Mouse (Mus musculus) heart, embryonic 16.5 days (tissue): ENCODE measurements around the gene Paip2b. TPM values are rescaled to one million over a fixed set of nuclear protein-coding genes. Genes with fewer than 3 reads are reported as not detected.
A peak's percentile ranks its signal among the peaks of the same experiment; 100 is the strongest.
"Not testable (repeated sequence)": the region's sequence is repeated elsewhere in the genome, so short reads cannot be mapped to it uniquely, and the experiment has no call there.

ENCODE experiments used
- ATAC-seq: fragments of 200-750 bp; cut with Nextera tagmentation; replicated peaks from 2 replicates; pipeline ENCODE4 v1.8.0; 2017; ENCODE audit warnings: moderate number of reproducible peaks; ENCODE audit not compliant: insufficient read depth, low FRiP score; ENCODE audit errors: extremely low read depth
- H3K27ac ChIP-seq: fragments of 300-500 bp; sonication (generic); 2 replicates; pipeline ENCODE4 v1.5.1; 2014; ENCODE audit warnings: mild to moderate bottlenecking, low read length, control low read depth, moderate library complexity
- H3K27me3 ChIP-seq: fragments of 300-500 bp; sonication (generic); 2 replicates; pipeline ENCODE4 v1.6.1; 2014; ENCODE audit warnings: low read length, mixed read lengths; ENCODE audit not compliant: control insufficient read depth, insufficient read depth
- H3K36me3 ChIP-seq: fragments of 300-500 bp; sonication (generic); 2 replicates; pipeline ENCODE4 v1.6.1; 2014; ENCODE audit not compliant: control insufficient read depth, insufficient read depth
- H3K4me1 ChIP-seq: fragments of 300-500 bp; sonication (generic); 2 replicates; pipeline ENCODE4 v1.6.1; 2014; ENCODE audit warnings: low read length, mixed read lengths; ENCODE audit not compliant: control insufficient read depth, insufficient read depth
- H3K4me2 ChIP-seq: fragments of 300-500 bp; sonication (generic); 2 replicates; pipeline ENCODE4 v1.6.1; 2014; ENCODE audit warnings: low read depth, mild to moderate bottlenecking, control low read depth, low read length
- H3K4me3 ChIP-seq: fragments of 300-500 bp; sonication (generic); 2 replicates; pipeline ENCODE4 v1.5.1; 2014; ENCODE audit warnings: mild to moderate bottlenecking, control low read depth, low read length
- H3K9ac ChIP-seq: fragments of 300-500 bp; sonication (generic); 2 replicates; pipeline ENCODE4 v1.6.1; 2014; ENCODE audit warnings: low read length, control low read depth
- H3K9me3 ChIP-seq: fragments of 300-500 bp; sonication (generic); replicated peaks from 2 replicates; pipeline ENCODE4 v1.6.1; 2016; ENCODE audit warnings: low read length; ENCODE audit not compliant: control insufficient read depth
- WGBS: fragments of 180-500 bp; shearing (Covaris S2); extraction: QIAGEN DNeasy Blood & Tissue Kit; methylation state at CpG from one replicate; pipeline ENCODE4 v1.1.7; 2014; 5-methylcytosine and 5-hydroxymethylcytosine counted together
- polyA plus RNA-seq: library from polyadenylated mRNA; unstranded; fragments of >200 nt; fragmentation: Nextera tagmentation; extraction: Ambion mirVana; gene quantifications from 2 replicates; pipeline ENCODE4 v1.2.1, GENCODE M21; 2015

Gene Paip2b
- polyA plus RNA-seq, 1 experiment from 2014 or later = 12.3 TPM

DNA sequence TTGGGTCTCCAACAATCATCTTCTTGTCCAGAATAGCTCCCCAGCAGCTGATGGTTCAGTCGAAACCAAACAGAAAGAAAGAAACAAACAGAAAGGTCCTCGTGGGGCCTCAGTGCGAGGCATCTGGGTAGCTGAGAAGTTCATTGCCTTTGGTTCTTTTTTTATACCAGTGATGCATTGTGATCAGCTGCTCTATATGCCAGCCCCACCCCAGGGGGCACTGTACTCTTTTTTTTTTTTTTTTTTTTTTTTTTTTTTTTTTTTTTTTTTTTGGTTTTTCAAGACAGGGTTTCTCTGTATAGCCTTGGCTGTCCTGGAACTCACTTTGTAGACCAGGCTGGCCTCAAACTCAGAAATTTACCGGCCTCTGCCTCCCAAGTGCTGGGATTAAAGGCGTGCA is 41.0 kb downstream of the Paip2b start:
- not testable (repeated sequence) for H3K4me2 ChIP-seq, H3K9ac ChIP-seq, H3K9me3 ChIP-seq, H3K36me3 ChIP-seq, H3K27me3 ChIP-seq, H3K27ac ChIP-seq, ATAC-seq, H3K4me3 ChIP-seq
- 72% methylated on average over 5 of the region's 5 CpGs for WGBS
- peaks cover 14% of the 10 kb centered on the region for H3K4me1 ChIP-seq

DNA sequence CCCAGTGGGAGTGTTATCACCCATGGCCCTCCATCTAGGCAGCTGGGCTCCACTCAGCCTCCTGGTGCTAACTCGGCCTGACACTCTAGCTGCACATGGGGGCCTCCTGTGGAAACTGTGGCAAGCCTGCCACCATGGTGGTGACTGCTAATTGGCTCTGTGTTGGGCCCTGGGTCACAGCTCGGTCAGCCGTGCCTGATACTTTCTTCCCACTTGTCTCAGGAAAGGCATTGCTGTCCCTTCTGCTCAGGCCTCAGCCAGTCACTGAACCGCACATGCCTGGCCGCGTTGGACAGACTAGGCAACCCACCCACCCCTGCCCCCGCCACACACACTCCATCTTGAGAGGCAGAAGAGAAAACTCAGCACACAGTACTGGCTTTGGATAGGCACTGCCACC is 43.0 kb downstream of the Paip2b start:
- Histone ChIP-seq H3K27me3 (peaks cover 2% of the 10 kb centered on the region; the same call in 1 of the 2 replicates), H3K9me3 (no peaks in the 10 kb centered on the region), H3K4me3 (no peak overlapping the region), H3K27ac (no peak overlapping the region), H3K9ac (no peak overlapping the region), H3K36me3 (no peaks in the 10 kb centered on the region), H3K4me2 (no peak overlapping the region), H3K4me1 (peaks cover 9% of the 10 kb centered on the region)
- no peak for ATAC-seq
- WGBS = 73% methylated on average over 7 of the region's 7 CpGs

DNA sequence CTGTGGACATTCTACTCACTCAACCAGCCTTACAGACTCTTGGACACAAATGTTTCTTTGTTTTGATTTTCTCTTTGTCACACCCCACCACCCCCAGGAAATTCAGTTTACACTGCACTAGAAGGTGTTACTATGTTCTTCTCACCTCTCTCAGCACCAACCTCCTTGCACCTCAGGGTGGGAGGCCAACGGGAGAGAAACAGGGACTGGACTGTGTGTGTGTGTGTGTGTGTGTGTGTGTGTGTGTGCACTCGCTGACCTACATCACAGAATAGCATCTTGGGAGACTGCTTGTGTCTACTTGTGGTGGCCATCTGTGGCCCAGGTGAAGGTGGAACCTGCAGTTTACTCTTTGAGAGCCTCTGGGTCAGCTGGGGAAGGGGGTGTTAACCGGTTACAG is 45.1 kb downstream of the Paip2b start:
- Histone ChIP-seq H3K27me3 (peaks cover 2% of the 10 kb centered on the region; the same call in 1 of the 2 replicates), H3K4me2 (no peak overlapping the region), H3K27ac (no peak overlapping the region), H3K4me3 (no peak overlapping the region), H3K4me1 (peaks cover 5% of the 10 kb centered on the region), H3K9me3 (no peaks in the 10 kb centered on the region), H3K36me3 (no peaks in the 10 kb centered on the region), H3K9ac (no peak overlapping the region)
- no peak for ATAC-seq
- WGBS = 74% methylated on average over 3 of the region's 3 CpGs

DNA sequence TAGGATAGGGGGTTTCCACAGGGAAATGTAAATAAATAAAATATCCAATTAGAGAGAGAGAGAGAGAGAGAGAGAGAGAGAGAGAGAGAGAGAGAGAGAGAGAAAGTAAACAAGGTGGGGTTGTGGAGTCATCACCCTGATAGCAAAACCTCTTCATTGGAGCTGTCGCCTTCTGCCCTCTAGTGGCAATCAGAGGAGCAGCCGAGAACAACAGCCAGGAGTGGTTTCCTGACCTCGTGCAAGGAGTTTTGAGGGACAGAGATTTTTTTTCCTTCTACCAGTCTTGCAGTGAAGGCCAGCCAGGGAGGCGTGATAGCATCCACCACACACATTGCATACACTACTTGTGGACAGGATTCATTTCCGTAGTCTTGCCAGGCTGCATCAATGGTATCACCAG is 52.5 kb downstream of the Paip2b start:
- no peak overlapping the region for H3K4me2 ChIP-seq
- no peak overlapping the region for H3K9ac ChIP-seq
- WGBS = 8% methylated on average over 5 of the region's 5 CpGs
- H3K4me1 ChIP-seq = peaks cover 8% of the 10 kb centered on the region
- H3K36me3 ChIP-seq = no peaks in the 10 kb centered on the region
- no peak overlapping the region for H3K4me3 ChIP-seq
- H3K27ac ChIP-seq = no peak overlapping the region
- H3K27me3 ChIP-seq = no peaks in the 10 kb centered on the region
- ATAC-seq = no peak
- no peaks in the 10 kb centered on the region for H3K9me3 ChIP-seq

DNA sequence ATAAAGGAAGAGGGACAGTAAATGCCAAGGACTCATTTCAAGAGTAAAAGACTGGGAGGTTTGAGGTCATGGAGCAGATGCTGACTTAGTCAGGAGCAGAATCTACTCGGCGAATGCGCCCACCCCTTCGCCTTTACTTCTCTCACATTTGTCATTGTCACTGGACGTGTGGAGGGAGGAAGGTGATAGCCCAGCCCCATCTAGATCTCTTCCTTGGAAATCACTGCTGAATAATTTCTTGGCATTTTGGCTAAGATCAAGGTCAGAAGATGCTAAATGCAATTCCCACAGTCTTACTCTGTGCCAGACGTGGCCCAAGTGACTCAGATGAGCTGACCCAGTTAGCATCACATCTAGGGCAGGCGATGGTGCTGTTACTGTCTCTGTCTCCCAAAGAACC is 53.2 kb downstream of the Paip2b start:
- Histone ChIP-seq H3K9me3 (no peaks in the 10 kb centered on the region), H3K4me3 (no peak overlapping the region), H3K27me3 (no peaks in the 10 kb centered on the region), H3K9ac (no peak overlapping the region), H3K27ac (no peak overlapping the region), H3K4me2 (no peak overlapping the region), H3K4me1 (peaks cover 9% of the 10 kb centered on the region), H3K36me3 (no peaks in the 10 kb centered on the region)
- WGBS = 80% methylated on average over 7 of the region's 7 CpGs
- no peak for ATAC-seq

DNA sequence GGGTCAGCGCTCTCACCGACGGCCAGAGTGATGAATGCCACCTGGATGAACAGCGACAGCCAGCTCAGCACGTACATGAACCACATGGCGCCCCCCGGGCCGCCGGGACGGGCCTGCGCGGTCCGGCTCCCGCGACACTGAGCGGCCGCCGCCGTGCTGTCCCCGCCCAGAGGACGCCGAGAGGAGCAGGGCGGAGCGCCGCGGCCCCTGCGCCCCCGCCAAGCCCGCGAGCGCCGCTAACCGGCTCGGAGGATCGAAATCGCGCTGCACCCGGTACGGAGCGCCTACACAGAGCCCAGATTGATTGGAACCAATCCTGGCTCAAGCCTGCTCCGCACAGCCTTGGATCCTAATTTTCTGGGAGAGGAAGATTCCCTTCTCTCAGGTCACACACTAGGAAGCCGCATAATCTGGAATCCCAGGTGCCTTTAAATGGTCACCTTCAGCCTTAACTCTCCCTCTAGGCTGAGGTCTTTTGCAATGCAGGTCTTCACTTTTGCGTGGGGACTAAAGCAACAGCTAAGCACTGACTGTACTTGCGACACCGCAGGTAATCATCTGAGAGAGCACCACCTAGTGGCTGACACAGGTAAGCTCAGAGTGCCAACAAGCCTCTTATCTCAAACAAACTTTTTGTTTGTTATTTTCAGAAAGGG is 55.8 kb downstream of the Paip2b start, which contains the start of gene Tex261:
Gene Tex261, minus strand, starts transcription at position 176 of the 656 bp plus-strand sequence.
- H3K4me1 ChIP-seq = peaks cover 9% of the 10 kb centered on the region
- peak; percentile 95 for ATAC-seq
- H3K4me3 ChIP-seq = peak within 1 kb of the TSS; percentile 96
- peak within 1 kb of the TSS; percentile 95 for H3K27ac ChIP-seq
- H3K9ac ChIP-seq = peak within 1 kb of the TSS; percentile 97
- H3K4me2 ChIP-seq = peak within 1 kb of the TSS; percentile 92
- H3K9me3 ChIP-seq = no peaks in the 10 kb centered on the region
- peaks cover 5% of the 10 kb centered on the region for H3K36me3 ChIP-seq
- WGBS = under 1% methylated on average over 42 of the region's 45 CpGs
- no peaks in the 10 kb centered on the region for H3K27me3 ChIP-seq

DNA sequence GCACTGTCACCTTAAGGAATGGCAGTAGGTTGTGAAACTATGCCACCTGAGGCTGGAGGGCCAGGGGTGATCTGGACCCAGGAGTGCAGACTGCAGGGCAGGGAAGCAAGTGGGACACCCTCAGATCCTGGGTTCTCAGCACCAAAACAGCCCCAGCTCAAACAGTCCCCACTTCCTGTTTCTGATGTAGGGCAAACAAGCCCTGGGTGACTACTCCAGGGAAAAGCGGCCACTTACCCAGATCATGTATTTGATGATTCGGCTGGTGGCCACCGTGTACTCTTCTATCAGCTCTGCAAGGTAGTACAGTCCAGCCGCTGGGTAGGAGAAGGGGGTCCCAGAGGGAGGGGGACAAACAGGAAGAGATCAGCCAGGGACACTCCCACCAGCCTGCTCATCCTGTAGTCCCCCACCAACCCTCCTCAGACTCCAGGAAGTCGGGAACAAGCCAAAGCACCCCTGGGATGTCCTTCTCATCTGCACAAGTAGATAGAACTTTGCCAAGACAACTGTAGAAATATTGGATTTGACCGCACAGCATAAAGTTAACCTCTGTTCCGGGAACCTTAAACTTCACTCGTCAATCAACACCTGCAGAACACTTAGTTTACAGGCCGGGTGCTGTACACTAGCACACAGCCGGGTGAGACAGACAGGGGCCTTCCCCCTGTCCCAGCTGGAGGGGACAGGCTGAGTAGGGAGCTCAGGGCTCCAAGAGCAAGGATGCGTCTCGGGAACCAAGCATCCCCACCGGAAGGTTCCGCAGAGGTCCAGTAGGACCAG is 56.6 kb downstream of the Paip2b start:
- peak overlapping the region; percentile 92 for H3K4me2 ChIP-seq
- peak overlapping the region; percentile 96 for H3K4me3 ChIP-seq
- ATAC-seq = no peak
- H3K4me1 ChIP-seq = peaks cover 9% of the 10 kb centered on the region
- H3K36me3 ChIP-seq = peaks cover 8% of the 10 kb centered on the region
- H3K9me3 ChIP-seq = no peaks in the 10 kb centered on the region
- 1% methylated on average over 14 of the region's 14 CpGs for WGBS
- H3K27ac ChIP-seq = peak overlapping the region; percentile 95
- H3K27me3 ChIP-seq = no peaks in the 10 kb centered on the region
- peak overlapping the region; percentile 97 for H3K9ac ChIP-seq

DNA sequence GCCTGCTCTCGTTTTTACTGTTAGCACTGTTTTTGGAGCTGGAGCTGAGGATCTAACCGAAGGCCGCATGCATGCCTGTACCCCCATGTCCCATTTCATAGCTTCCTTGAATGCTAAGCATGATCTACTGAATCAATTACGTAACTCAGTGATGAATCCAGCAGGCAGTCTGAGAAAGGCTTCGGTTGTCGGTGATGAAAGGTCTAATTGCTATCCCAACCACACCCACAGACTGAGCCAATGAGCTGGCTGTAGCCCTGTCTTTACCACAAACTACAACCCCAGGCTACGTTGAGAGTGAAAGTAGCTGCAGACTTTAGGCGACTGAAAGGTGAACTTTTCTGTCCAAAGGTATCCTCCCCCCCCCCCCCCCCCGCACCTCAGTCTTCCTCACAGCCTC is 57.4 kb downstream of the Paip2b start:
- H3K36me3 ChIP-seq = peaks cover 15% of the 10 kb centered on the region
- peak overlapping the region; percentile 97 for H3K9ac ChIP-seq
- H3K4me1 ChIP-seq = peaks cover 9% of the 10 kb centered on the region
- ATAC-seq = no peak
- H3K27ac ChIP-seq = no peak overlapping the region
- H3K4me3 ChIP-seq = peak overlapping the region; percentile 96
- H3K4me2 ChIP-seq = peak overlapping the region; percentile 92
- H3K9me3 ChIP-seq = no peaks in the 10 kb centered on the region
- H3K27me3 ChIP-seq = no peaks in the 10 kb centered on the region
- WGBS = 60% methylated on average over 9 of the region's 9 CpGs

DNA sequence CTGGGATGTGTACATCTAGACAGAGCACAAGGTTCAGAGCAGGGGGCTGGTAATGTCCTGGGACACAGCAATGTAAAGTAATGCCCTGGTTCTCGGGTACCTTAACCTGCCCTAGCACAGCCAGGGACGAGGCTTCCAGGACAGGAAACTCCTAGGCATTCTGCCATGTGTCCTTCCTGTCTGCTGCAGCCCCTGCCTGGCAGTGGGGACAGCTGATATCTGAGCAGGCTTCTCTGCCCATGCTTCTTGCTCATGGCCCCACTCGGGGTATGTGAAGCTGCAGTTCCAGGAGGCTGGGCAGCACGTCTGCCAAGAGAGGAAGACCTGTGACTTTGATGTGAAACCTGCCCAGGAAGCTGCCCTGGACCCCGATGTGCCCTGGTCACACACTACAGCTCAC is 63.1 kb downstream of the Paip2b start:
- no peak overlapping the region for H3K9ac ChIP-seq
- H3K4me3 ChIP-seq = no peak overlapping the region
- no peaks in the 10 kb centered on the region for H3K27me3 ChIP-seq
- peaks cover 18% of the 10 kb centered on the region for H3K36me3 ChIP-seq
- H3K4me2 ChIP-seq = no peak overlapping the region
- H3K27ac ChIP-seq = no peak overlapping the region
- 60% methylated on average over 5 of the region's 5 CpGs for WGBS
- H3K9me3 ChIP-seq = no peaks in the 10 kb centered on the region
- peaks cover 5% of the 10 kb centered on the region for H3K4me1 ChIP-seq
- ATAC-seq = no peak
